Mouse (Mus musculus) spleen, adult 2 months (tissue): ENCODE measurements at regions not wholly inside any gene's neighbourhood (a gene's known extent, or its start where the extent isn't known, plus 50 kb on each side); places are given as distances from the start of the nearest gene placed in this dataset.

Source experiments
- DNase-seq, 2 experiments: peaks; one replicate each; pipeline versions ENCODE4 v3.0.0 to v3.0.0-alpha.2; 2012 to 2021; ENCODE audit warnings: low spot score in 2 of 2, low read depth in 1 of 2
- H3K27ac ChIP-seq: fragments of 200-500 bp; 2 replicates; pipeline ENCODE4 v1.5.1; 2012; ENCODE audit warnings: low read length, inconsistent platforms; ENCODE audit not compliant: insufficient read depth
- H3K27me3 ChIP-seq: fragments of 200-500 bp; 2 replicates; pipeline ENCODE4 v1.6.1; 2012; ENCODE audit warnings: mild to moderate bottlenecking, moderate library complexity, low read length, inconsistent platforms; ENCODE audit not compliant: control insufficient read depth, insufficient read depth
- H3K36me3 ChIP-seq: fragments of 200-500 bp; 2 replicates; pipeline ENCODE4 v1.6.1; 2012; ENCODE audit warnings: mild to moderate bottlenecking, low read length, inconsistent platforms; ENCODE audit not compliant: control insufficient read depth, insufficient read depth
- H3K4me1 ChIP-seq: fragments of 200-500 bp; 2 replicates; pipeline ENCODE4 v1.6.1; 2011; ENCODE audit warnings: inconsistent platforms; ENCODE audit not compliant: control insufficient read depth, insufficient read depth, insufficient read length
- H3K4me3 ChIP-seq: fragments of 200-500 bp; 2 replicates; pipeline ENCODE4 v1.5.1; 2011; ENCODE audit warnings: mild to moderate bottlenecking, inconsistent platforms; ENCODE audit not compliant: insufficient read depth, insufficient read length; ENCODE audit errors: extremely low read depth
- CTCF ChIP-seq: fragments of 200-500 bp; IDR thresholded peaks from 2 replicates; pipeline ENCODE4 v1.5.1; 2011; ENCODE audit warnings: mild to moderate bottlenecking, inconsistent platforms; ENCODE audit not compliant: insufficient read depth, insufficient read length, insufficient replicate concordance; ENCODE audit errors: extremely low read depth
- POLR2A ChIP-seq: fragments of 200-500 bp; IDR thresholded peaks from 2 replicates; pipeline ENCODE4 v1.6.1; 2011; ENCODE audit warnings: low read depth, low read length, inconsistent platforms
- WGBS: fragments of 180-500 bp; shearing (Covaris S2); methylation state at CpG from one replicate; pipeline ENCODE4 v1.1.7; 2018; 5-methylcytosine and 5-hydroxymethylcytosine counted together

- TF ChIP-seq POLR2A (no peak), CTCF (no peak)
- no peak for DNase-seq
- Histone ChIP-seq H3K4me3 (no peak overlapping the region), H3K27me3 (no peaks in the 10 kb centered on the region; the same call in 1 of the 2 replicates), H3K4me1 (no peaks in the 10 kb centered on the region), H3K27ac (no peak overlapping the region), H3K36me3 (no peaks in the 10 kb centered on the region)
- WGBS: 76% methylated on average over 6 of the region's 6 CpGs
These were observed 204.9 kb downstream of the Gja1 start for GRCm38 (mm10) chr10:56582065-56582464.

GRCm38 (mm10) chr10:56587205-56587604 lies 210.1 kb downstream of the Gja1 start:
- 73% methylated on average over 2 of the region's 2 CpGs for WGBS
- no peak overlapping the region for H3K27ac ChIP-seq
- H3K4me3 ChIP-seq: no peak overlapping the region
- H3K27me3 ChIP-seq: no peaks in the 10 kb centered on the region; the same call in 1 of the 2 replicates
- no peak for DNase-seq
- TF ChIP-seq CTCF (no peak), POLR2A (no peak)
- H3K4me1 ChIP-seq: no peaks in the 10 kb centered on the region
- H3K36me3 ChIP-seq: no peaks in the 10 kb centered on the region

GRCm38 (mm10) chr10:56597382-56597781 lies 220.3 kb downstream of the Gja1 start:
- 90% methylated on average over 5 of the region's 5 CpGs for WGBS
- H3K4me3 ChIP-seq: no peak overlapping the region
- no peaks in the 10 kb centered on the region for H3K27me3 ChIP-seq
- H3K36me3 ChIP-seq: no peaks in the 10 kb centered on the region
- TF ChIP-seq CTCF (no peak), POLR2A (no peak)
- no peak for DNase-seq
- no peaks in the 10 kb centered on the region for H3K4me1 ChIP-seq
- H3K27ac ChIP-seq: no peak overlapping the region

DNA sequence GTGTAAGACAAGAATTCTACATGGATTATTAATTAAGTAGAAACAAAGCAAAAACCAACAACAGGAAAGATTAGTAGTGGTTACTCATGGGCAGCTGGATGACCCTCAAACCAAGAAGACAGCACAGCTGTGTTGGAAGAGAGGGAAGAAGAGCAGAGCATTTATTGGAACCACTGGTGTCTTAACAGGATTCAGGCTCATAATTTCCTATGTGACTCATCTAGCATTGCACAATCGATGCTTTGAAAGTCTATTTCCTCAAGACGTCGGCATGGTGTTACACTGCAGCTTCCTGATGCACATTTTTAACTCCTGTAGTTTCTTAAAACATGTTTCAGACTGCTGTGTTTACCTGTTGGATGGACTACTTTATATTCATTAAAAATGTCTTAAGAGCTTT lies 221.1 kb downstream of the Gja1 start:
- no peak for TF ChIP-seq POLR2A
- TF ChIP-seq CTCF: no peak
- Histone ChIP-seq H3K27ac (no peak overlapping the region), H3K4me1 (no peaks in the 10 kb centered on the region), H3K4me3 (no peak overlapping the region), H3K27me3 (no peaks in the 10 kb centered on the region), H3K36me3 (no peaks in the 10 kb centered on the region)
- no peak for DNase-seq
- 11% methylated on average over 3 of the region's 3 CpGs for WGBS

DNA sequence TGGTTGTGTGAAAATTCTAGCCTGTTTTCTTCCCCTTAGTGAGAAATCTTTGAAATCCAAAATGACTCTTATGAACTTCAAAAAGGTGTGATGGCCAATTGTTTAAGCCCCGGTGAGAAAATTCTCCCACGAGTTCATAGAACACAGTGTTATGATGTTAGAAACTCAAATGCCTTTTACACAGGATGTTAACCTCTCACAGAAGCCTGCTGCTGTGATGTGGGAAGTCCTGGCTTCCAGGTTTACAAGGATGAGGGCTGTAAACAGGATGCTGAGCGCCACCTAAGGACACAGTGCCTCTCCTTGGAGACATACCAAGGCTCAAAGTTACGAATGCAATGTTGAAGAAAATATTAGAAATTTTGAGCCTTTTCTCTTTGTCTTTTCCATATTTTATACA lies 222.8 kb downstream of the Gja1 start:
- H3K36me3 ChIP-seq: no peaks in the 10 kb centered on the region
- H3K27ac ChIP-seq: no peak overlapping the region
- DNase-seq: no peak
- H3K4me3 ChIP-seq: no peak overlapping the region
- TF ChIP-seq CTCF: no peak
- no peak for TF ChIP-seq POLR2A
- H3K4me1 ChIP-seq: no peaks in the 10 kb centered on the region
- WGBS: 58% methylated on average over 4 of the region's 4 CpGs
- H3K27me3 ChIP-seq: no peaks in the 10 kb centered on the region

GRCm38 (mm10) chr10:56611564-56612288 lies 234.6 kb downstream of the Gja1 start:
- 69% methylated on average over 8 of the region's 8 CpGs for WGBS
- H3K27me3 ChIP-seq: no peaks in the 10 kb centered on the region
- TF ChIP-seq CTCF: no peak
- no peak for TF ChIP-seq POLR2A

GRCm38 (mm10) chr10:56642656-56643055 lies 265.5 kb downstream of the Gja1 start:
- Histone ChIP-seq H3K27ac (no peak overlapping the region), H3K4me1 (no peaks in the 10 kb centered on the region), H3K27me3 (no peaks in the 10 kb centered on the region), H3K36me3 (no peaks in the 10 kb centered on the region), H3K4me3 (no peak overlapping the region)
- no peak for TF ChIP-seq POLR2A
- TF ChIP-seq CTCF: no peak
- no peak for DNase-seq
- WGBS: 87% methylated on average over 2 of the region's 2 CpGs

More at GRCm38 (mm10) chr10:56611564-56612288, 234.6 kb downstream of the Gja1 start:
- no peaks in the 10 kb centered on the region for H3K36me3 ChIP-seq
- DNase-seq: no peak
- H3K4me1 ChIP-seq: no peaks in the 10 kb centered on the region
- H3K27ac ChIP-seq: no peak overlapping the region
- no peak overlapping the region for H3K4me3 ChIP-seq
